Mouse (Mus musculus) heart, postnatal 0 days (tissue): ENCODE results near the gene Rmi2. TPM values are rescaled to one million over a fixed set of nuclear protein-coding genes. Genes with fewer than 3 reads are reported as not detected.
A peak's percentile ranks its signal among the peaks of the same experiment; 100 is the strongest.

Experiments used
- ATAC-seq: fragments of 200-750 bp; cut with Nextera tagmentation; 2 replicates; pipeline ENCODE4 v1.8.0; 2017; ENCODE audit warnings: low read depth, moderate number of reproducible peaks, moderate library complexity; ENCODE audit not compliant: insufficient read depth
- DNase-seq: peaks from one replicate; pipeline ENCODE4 v3.0.0-alpha.2; 2016; ENCODE audit warnings: low spot score
- H3K27ac ChIP-seq: fragments of 300-500 bp; sonication (generic); 2 replicates; pipeline ENCODE4 v1.5.1; 2014; ENCODE audit warnings: low read depth, mild to moderate bottlenecking
- H3K27me3 ChIP-seq: fragments of 300-500 bp; sonication (generic); 2 replicates; pipeline ENCODE4 v1.6.1; 2014; ENCODE audit warnings: low read length, mixed read lengths; ENCODE audit not compliant: control insufficient read depth, insufficient read depth
- H3K36me3 ChIP-seq: fragments of 300-500 bp; sonication (generic); replicated peaks from 2 replicates; pipeline ENCODE4 v1.6.1; 2014; ENCODE audit warnings: low read length, mixed read lengths; ENCODE audit not compliant: control insufficient read depth, insufficient read depth
- H3K4me1 ChIP-seq: fragments of 300-500 bp; sonication (generic); 2 replicates; pipeline ENCODE4 v1.6.1; 2014; ENCODE audit warnings: antibody characterized with exemption; ENCODE audit not compliant: control insufficient read depth, insufficient read depth
- H3K4me2 ChIP-seq: fragments of 300-500 bp; sonication (generic); 2 replicates; pipeline ENCODE4 v1.6.1; 2014; ENCODE audit warnings: low read depth, mild to moderate bottlenecking, low read length, moderate library complexity
- H3K4me3 ChIP-seq: fragments of 300-500 bp; sonication (generic); 2 replicates; pipeline ENCODE4 v1.5.1; 2014; ENCODE audit warnings: low read depth, low read length
- H3K9ac ChIP-seq: fragments of 300-500 bp; sonication (generic); replicated peaks from 2 replicates; pipeline ENCODE4 v1.6.1; 2014; ENCODE audit warnings: low read depth, low read length, mixed read lengths
- H3K9me3 ChIP-seq: fragments of 300-500 bp; sonication (generic); replicated peaks from 2 replicates; pipeline ENCODE4 v1.6.1; 2016; ENCODE audit warnings: low read length; ENCODE audit not compliant: control insufficient read depth
- CTCF ChIP-seq: IDR thresholded peaks from 2 replicates; pipeline ENCODE4 v1.5.1; 2016; ENCODE audit warnings: antibody characterized with exemption, control low read depth, low read depth
- EP300 ChIP-seq: IDR thresholded peaks from 2 replicates; pipeline ENCODE4 v1.6.1; 2016; ENCODE audit warnings: antibody characterized with exemption, low read depth
- WGBS: fragments of 180-500 bp; shearing (Covaris S2); extraction: QIAGEN DNeasy Blood & Tissue Kit; methylation state at CpG from one replicate; pipeline ENCODE4 v1.1.7; 2014; 5-methylcytosine and 5-hydroxymethylcytosine counted together
- polyA plus RNA-seq: library from polyadenylated mRNA; unstranded; fragments of >200 nt; fragmentation: Nextera tagmentation; extraction: Ambion mirVana; gene quantifications from 2 replicates; pipeline ENCODE4 v1.2.1, GENCODE M21; 2015
- total RNA-seq: library from RNA; depleted of rRNA; stranded (reverse); fragments of >200 nt; gene quantifications from 2 replicates; pipeline ENCODE4 v1.2.3, GENCODE M21; 2014; ENCODE audit warnings: low replicate concordance

Gene Rmi2
- total and polyA plus RNA-seq, 2 experiments from 2014 or later, result 0.83 to 1.6 TPM

DNA sequence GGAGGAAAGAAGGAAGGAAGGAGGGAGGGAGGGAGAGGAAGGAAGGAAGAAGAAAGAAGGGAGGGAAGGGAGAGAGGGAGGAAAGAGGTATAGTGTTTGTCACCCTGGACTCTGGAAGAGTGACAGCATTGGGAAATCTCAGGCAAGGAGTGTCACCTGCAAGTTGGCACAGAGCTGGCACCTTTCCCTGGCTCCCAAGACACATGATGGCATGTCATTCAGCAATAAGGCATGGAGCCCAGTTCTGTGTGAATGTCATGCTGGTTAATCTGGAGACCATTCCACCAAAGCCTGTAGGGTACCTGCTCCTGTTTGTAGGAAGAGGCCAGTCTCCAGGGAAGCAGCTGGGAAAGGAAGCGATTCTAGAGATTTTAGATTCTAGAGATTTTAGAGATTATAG is 24.5 kb upstream of the Rmi2 start:
- no peak overlapping the region for H3K4me3 ChIP-seq
- no peaks in the 10 kb centered on the region for H3K27me3 ChIP-seq
- peaks cover 9% of the 10 kb centered on the region; the same call in 1 of the 2 replicates for H3K4me1 ChIP-seq
- no peaks in the 10 kb centered on the region for H3K9me3 ChIP-seq
- no peak overlapping the region for H3K4me2 ChIP-seq
- H3K36me3 ChIP-seq, result no peaks in the 10 kb centered on the region
- WGBS, result 93% methylated on average over 1 of the region's 1 CpGs
- H3K27ac ChIP-seq, result no peak overlapping the region
- no peak for TF ChIP-seq CTCF
- TF ChIP-seq EP300, result no peak
- no peak overlapping the region for H3K9ac ChIP-seq
- ATAC-seq, result no peak
- DNase-seq, result no peak

DNA sequence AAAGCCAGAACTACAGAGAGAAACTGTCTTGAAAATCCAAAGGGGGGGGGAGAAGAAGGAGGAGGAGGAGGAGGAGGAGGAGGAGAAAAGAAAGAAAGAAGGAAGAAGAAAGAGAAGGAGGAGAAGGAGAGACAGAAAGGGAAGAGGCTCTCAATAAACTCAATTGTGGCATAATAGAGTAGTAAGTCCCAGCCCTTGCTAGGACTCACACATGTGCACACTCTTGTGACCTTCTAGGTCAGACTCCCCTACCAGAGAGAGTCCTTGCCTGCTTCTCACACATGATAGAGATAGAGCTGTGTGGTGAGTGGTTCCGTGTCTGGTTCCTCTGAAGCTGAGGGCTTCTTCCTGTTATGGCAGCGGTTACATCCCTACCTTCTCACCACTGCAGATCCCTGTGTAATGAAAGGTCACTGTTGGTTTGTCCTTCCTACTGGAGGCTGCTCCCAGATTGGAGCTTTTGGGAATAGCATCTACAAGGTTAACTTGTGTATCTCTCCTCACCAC is 21.9 kb upstream of the Rmi2 start, which contains the start of gene Gm11172:
Gene Gm11172, plus strand, starts transcription at position 51 of the 507 bp plus-strand sequence.
- Histone ChIP-seq H3K27ac (no peak within 1 kb of the TSS), H3K27me3 (no peaks in the 10 kb centered on the region), H3K4me1 (peaks cover 9% of the 10 kb centered on the region; the same call in 1 of the 2 replicates), H3K4me3 (no peak within 1 kb of the TSS), H3K36me3 (no peaks in the 10 kb centered on the region), H3K9ac (no peak within 1 kb of the TSS), H3K4me2 (no peak within 1 kb of the TSS), H3K9me3 (no peaks in the 10 kb centered on the region)
- no peak for ATAC-seq
- 73% methylated on average over 2 of the region's 2 CpGs for WGBS
- no peak for DNase-seq
- TF ChIP-seq EP300 (no peak), CTCF (no peak)

DNA sequence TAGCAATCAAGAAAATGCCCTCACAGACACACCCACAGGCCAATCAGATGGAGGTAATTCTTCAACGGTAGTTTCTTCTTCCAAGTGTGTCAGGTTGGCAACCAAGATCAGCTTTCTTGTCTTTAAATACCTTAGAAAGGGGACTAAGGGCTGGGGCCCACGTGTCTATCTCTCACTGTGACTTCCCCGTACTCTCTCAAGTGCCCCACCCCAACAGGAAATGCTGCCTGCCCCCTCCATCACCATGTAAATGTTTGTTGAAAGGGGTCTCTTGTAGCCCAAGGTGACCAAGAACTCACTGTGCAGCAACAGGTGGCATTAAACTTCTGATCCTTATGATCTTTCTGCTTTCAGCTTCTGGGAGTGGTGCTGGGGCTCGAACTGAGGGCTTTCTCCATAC is 21.1 kb upstream of the Rmi2 start:
- Histone ChIP-seq H3K4me3 (no peak overlapping the region), H3K4me1 (peaks cover 9% of the 10 kb centered on the region; the same call in 1 of the 2 replicates), H3K9me3 (no peaks in the 10 kb centered on the region), H3K36me3 (no peaks in the 10 kb centered on the region), H3K27ac (no peak overlapping the region), H3K9ac (no peak overlapping the region), H3K4me2 (no peak overlapping the region), H3K27me3 (no peaks in the 10 kb centered on the region)
- TF ChIP-seq EP300 (no peak), CTCF (no peak)
- no peak for DNase-seq
- WGBS, result 82% methylated on average over 4 of the region's 4 CpGs
- no peak for ATAC-seq

DNA sequence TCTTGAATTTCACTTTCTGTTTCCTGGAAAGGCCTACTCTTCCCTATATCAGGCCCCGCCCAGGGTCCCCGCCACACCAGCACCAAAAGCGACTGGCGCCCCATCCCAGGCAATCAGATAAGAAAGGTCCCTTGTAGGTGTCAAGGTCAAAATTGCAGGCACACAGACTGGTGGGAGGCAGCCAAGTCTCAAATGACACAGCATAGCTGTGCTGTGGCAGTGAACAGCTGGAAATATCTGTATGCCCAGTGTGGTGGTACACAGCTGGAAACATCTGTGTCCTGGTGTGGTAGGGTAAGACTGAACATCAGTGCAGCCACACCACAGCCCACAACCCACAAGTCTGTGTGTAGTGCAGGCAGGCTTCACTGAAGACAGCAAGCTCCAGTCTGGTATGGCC is 20.0 kb upstream of the Rmi2 start:
- H3K36me3 ChIP-seq, result no peaks in the 10 kb centered on the region
- H3K9ac ChIP-seq, result no peak overlapping the region
- no peak overlapping the region for H3K27ac ChIP-seq
- peak; percentile 17; the same call in 1 of the 2 replicates for ATAC-seq
- no peak for DNase-seq
- H3K4me1 ChIP-seq, result peaks cover 9% of the 10 kb centered on the region; the same call in 1 of the 2 replicates
- 44% methylated on average over 4 of the region's 4 CpGs for WGBS
- H3K27me3 ChIP-seq, result no peaks in the 10 kb centered on the region
- no peak overlapping the region for H3K4me2 ChIP-seq
- no peak for TF ChIP-seq EP300
- no peak for TF ChIP-seq CTCF
- H3K9me3 ChIP-seq, result no peaks in the 10 kb centered on the region
- H3K4me3 ChIP-seq, result no peak overlapping the region

DNA sequence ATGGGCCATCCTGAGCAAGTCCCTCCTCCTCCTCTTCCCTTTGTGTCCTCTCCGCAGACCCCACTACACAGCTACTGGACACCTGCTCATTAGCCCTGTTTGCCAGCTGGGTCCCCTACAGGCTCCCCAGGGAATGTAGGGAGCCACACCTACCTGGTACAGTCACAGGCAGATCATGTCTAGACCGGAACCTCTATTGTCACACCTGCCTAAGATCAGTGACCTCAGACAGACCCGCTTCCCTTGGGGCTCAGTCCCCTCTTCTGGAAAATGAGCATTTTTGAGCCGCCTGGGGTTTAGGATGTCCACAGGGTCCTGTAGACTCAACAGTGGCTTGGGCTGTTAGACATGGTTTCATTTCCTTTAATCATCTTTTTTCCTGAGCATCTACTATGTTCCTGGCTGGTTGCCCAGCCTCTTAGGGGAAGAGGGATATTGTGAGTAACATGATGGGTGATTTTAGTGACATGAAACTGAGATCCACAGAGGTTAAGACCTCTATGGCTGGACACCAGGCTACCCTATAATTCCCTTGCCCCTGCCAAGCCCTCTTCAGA is 16.2 kb upstream of the Rmi2 start:
- TF ChIP-seq CTCF (no peak), EP300 (no peak)
- DNase-seq (no peak), ATAC-seq (no peak)
- WGBS, result 81% methylated on average over 4 of the region's 4 CpGs
- Histone ChIP-seq H3K27me3 (no peaks in the 10 kb centered on the region), H3K27ac (no peak overlapping the region), H3K4me2 (no peak overlapping the region), H3K4me3 (no peak overlapping the region), H3K36me3 (no peaks in the 10 kb centered on the region), H3K9ac (no peak overlapping the region), H3K4me1 (peaks cover 6% of the 10 kb centered on the region; the same call in 1 of the 2 replicates), H3K9me3 (no peaks in the 10 kb centered on the region)

DNA sequence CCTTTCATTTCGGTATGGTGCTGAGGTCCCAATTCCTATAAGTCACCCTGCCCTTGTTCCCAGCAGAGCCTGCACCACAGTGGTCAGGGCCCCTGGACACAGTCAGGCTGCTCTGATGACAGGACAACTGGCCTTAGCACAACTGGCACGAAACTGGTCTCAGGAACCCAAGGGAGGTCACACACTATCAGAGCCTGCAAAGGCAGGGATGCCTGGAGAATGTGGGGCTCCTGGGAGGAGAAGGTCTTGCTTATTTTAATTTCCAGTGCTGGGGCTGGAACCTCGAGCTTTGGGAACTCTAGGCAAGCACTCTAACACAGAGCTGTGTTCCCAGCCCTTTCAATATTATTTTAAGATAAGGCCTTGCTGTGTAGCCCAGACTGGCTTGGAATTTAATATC is 14.9 kb upstream of the Rmi2 start:
- Histone ChIP-seq H3K4me2 (no peak overlapping the region), H3K4me1 (peaks cover 1% of the 10 kb centered on the region; the same call in 1 of the 2 replicates), H3K36me3 (no peaks in the 10 kb centered on the region), H3K9ac (no peak overlapping the region), H3K4me3 (no peak overlapping the region), H3K9me3 (no peaks in the 10 kb centered on the region), H3K27ac (no peak overlapping the region), H3K27me3 (no peaks in the 10 kb centered on the region)
- WGBS, result 38% methylated on average over 3 of the region's 3 CpGs
- ATAC-seq (no peak), DNase-seq (no peak)
- TF ChIP-seq CTCF (no peak), EP300 (no peak)
